Mouse (Mus musculus): ENCODE measurements at regions not wholly inside any gene's neighbourhood (a gene's known extent, or its start where the extent isn't known, plus 50 kb on each side); places are given as distances from the start of the nearest gene placed in this dataset.

DNA sequence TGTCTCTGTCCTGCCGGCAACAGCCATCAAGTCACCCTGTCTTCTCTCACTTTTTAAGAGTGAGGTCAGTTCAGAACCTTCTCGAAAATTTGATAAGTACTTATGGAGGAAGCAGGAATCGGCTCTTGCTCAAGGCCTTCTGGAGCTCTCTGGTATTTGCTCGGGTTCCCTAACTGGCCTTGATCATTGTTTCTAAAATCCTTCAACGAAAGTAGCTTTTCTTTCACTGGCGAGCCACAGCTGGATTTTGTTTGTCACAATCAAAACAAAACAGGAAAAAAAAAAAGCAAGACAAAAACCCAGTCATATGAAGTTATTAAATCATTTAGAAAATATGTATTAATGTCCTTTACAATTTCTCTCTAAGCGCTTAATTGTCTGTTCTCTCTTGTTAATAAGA, 156.6 kb upstream of the Tex13c2 start:
- WGBS (ENCODE audit: insufficient replicate concordance) = 52% methylated on average over 7 of the region's 7 CpGs
- Histone ChIP-seq H3K27me3 (ENCODE audit: control insufficient read depth, insufficient read depth, low read length) (no peaks in the 10 kb centered on the region), H3K9ac (ENCODE audit: low read depth, low read length) (no peak overlapping the region), H3K4me3 (ENCODE audit: low read depth, low read length) (no peak overlapping the region), H3K9me3 (replicated peaks; ENCODE audit: control insufficient read depth, low read length) (no peaks in the 10 kb centered on the region), H3K4me1 (ENCODE audit: control insufficient read depth, insufficient read depth, low read length) (no peaks in the 10 kb centered on the region), H3K4me2 (no peak overlapping the region), H3K36me3 (ENCODE audit: control insufficient read depth, insufficient read depth, low read length) (no peaks in the 10 kb centered on the region), H3K27ac (ENCODE audit: low read depth, low read length) (peak overlapping the region; percentile 41; the same call in 1 of the 2 replicates)
- ATAC-seq (replicated peaks; ENCODE audit: insufficient number of reproducible peaks, low FRiP score, low TSS enrichment) = no peak

DNA sequence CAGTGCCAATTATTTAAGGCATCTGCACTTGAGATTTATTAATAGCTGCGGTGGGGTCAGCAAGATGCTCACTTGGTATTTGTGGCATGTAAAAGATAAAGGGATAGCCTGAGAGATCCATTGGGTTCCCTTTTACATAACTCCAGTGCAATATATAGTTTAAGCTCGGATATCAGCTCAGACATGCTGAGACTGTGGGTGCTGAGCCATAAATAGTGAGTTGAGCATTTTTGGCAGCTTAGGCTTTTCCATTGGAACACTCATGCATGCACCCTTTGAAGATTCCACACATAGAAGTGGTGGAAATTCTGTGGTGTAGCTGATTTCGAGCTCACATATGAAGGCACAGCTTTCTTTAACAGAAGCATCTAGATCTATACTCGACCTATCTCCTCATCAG, 155.9 kb upstream of the Tex13c2 start:
- Histone ChIP-seq H3K4me3 (ENCODE audit: low read depth, low read length) (no peak overlapping the region), H3K27ac (ENCODE audit: low read depth, low read length) (no peak overlapping the region), H3K36me3 (ENCODE audit: control insufficient read depth, insufficient read depth, low read length) (no peaks in the 10 kb centered on the region), H3K4me2 (no peak overlapping the region), H3K4me1 (ENCODE audit: control insufficient read depth, insufficient read depth, low read length) (no peaks in the 10 kb centered on the region), H3K9me3 (replicated peaks; ENCODE audit: control insufficient read depth, low read length) (no peaks in the 10 kb centered on the region), H3K9ac (ENCODE audit: low read depth, low read length) (no peak overlapping the region), H3K27me3 (ENCODE audit: control insufficient read depth, insufficient read depth, low read length) (no peaks in the 10 kb centered on the region)
- ATAC-seq (replicated peaks; ENCODE audit: insufficient number of reproducible peaks, low FRiP score, low TSS enrichment) = no peak
- 45% methylated on average over 4 of the region's 4 CpGs for WGBS (ENCODE audit: insufficient replicate concordance)

DNA sequence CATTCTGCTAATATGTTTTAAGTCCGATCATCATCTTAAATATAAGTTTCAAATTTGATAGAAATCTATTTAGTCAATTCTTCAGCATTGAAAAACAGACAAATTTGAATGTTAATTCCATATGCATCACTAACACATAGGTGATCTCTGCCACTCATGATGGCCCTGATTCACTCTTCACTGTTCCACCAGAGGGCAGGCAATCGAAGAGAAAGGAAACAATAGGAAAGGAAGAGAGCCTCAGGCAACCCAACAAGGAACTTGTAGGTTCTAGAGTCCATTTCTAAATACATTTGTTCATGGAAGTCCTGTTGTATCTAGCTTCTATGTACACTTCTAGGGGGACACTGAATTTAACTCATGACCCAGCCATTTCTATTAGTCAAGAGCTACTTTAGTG, 154.7 kb upstream of the Tex13c2 start:
- Histone ChIP-seq H3K4me2 (no peak overlapping the region), H3K27ac (ENCODE audit: low read depth, low read length) (no peak overlapping the region), H3K9ac (ENCODE audit: low read depth, low read length) (no peak overlapping the region), H3K4me1 (ENCODE audit: control insufficient read depth, insufficient read depth, low read length) (no peaks in the 10 kb centered on the region), H3K27me3 (ENCODE audit: control insufficient read depth, insufficient read depth, low read length) (no peaks in the 10 kb centered on the region), H3K36me3 (ENCODE audit: control insufficient read depth, insufficient read depth, low read length) (no peaks in the 10 kb centered on the region), H3K9me3 (replicated peaks; ENCODE audit: control insufficient read depth, low read length) (no peaks in the 10 kb centered on the region), H3K4me3 (ENCODE audit: low read depth, low read length) (no peak overlapping the region)
- no peak for ATAC-seq (replicated peaks; ENCODE audit: insufficient number of reproducible peaks, low FRiP score, low TSS enrichment)
- 74% methylated on average over 2 of the region's 2 CpGs for WGBS (ENCODE audit: insufficient replicate concordance)

DNA sequence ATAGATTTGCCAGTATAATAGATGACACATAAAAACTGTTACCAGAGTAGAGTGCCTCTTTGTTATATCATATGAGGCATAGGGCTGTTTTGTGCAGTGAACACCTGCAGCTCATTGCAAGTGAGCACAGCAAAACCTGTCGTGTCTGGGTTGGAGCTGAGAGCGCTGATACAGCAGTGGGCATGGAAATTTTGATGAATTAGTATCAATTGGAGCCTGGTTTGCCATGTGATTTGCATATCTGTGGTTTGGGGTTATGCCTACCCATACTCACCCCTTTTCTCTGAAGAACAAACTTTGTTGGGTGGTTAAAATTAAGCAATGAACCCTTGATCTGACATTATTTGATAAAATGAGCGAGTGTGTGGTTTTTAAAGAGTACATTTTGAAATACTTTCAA, 152.7 kb upstream of the Tex13c2 start:
- no peak overlapping the region for H3K9ac ChIP-seq (ENCODE audit: low read depth, low read length)
- 81% methylated on average over 3 of the region's 3 CpGs for WGBS (ENCODE audit: insufficient replicate concordance)

DNA sequence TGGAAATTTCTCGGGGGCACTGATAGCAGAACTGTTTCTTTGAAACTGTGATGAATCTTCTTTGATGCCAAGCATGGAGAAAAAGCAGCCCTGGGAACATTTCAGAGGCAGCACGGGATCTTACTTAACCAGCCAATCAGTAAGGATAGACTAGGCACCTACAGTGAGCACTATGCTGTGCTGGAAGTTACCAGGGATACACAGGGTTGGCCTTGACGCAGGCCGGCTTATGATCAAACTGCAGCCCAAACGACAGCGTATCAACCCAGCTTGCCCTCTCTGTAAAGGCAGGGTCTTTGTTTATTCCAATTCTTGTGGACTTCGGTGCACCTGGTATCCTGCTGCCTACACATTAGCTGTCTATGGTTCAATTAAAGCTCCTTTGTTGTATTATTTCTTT, 147.1 kb upstream of the Tex13c2 start:
- Histone ChIP-seq H3K27me3 (ENCODE audit: control insufficient read depth, insufficient read depth, low read length) (no peaks in the 10 kb centered on the region), H3K9me3 (replicated peaks; ENCODE audit: control insufficient read depth, low read length) (no peaks in the 10 kb centered on the region), H3K9ac (ENCODE audit: low read depth, low read length) (no peak overlapping the region), H3K27ac (ENCODE audit: low read depth, low read length) (no peak overlapping the region), H3K36me3 (ENCODE audit: control insufficient read depth, insufficient read depth, low read length) (no peaks in the 10 kb centered on the region), H3K4me1 (ENCODE audit: control insufficient read depth, insufficient read depth, low read length) (no peaks in the 10 kb centered on the region), H3K4me2 (no peak overlapping the region), H3K4me3 (ENCODE audit: low read depth, low read length) (no peak overlapping the region)
- 54% methylated on average over 7 of the region's 7 CpGs for WGBS (ENCODE audit: insufficient replicate concordance)
- ATAC-seq (replicated peaks; ENCODE audit: insufficient number of reproducible peaks, low FRiP score, low TSS enrichment) = no peak

More for the DNA sequence above, 152.7 kb upstream of the Tex13c2 start:
- Histone ChIP-seq H3K4me3 (ENCODE audit: low read depth, low read length) (no peak overlapping the region), H3K36me3 (ENCODE audit: control insufficient read depth, insufficient read depth, low read length) (no peaks in the 10 kb centered on the region), H3K27me3 (ENCODE audit: control insufficient read depth, insufficient read depth, low read length) (no peaks in the 10 kb centered on the region), H3K4me1 (ENCODE audit: control insufficient read depth, insufficient read depth, low read length) (no peaks in the 10 kb centered on the region), H3K9me3 (replicated peaks; ENCODE audit: control insufficient read depth, low read length) (no peaks in the 10 kb centered on the region), H3K27ac (ENCODE audit: low read depth, low read length) (no peak overlapping the region), H3K4me2 (no peak overlapping the region)
- ATAC-seq (replicated peaks; ENCODE audit: insufficient number of reproducible peaks, low FRiP score, low TSS enrichment) = no peak

DNA sequence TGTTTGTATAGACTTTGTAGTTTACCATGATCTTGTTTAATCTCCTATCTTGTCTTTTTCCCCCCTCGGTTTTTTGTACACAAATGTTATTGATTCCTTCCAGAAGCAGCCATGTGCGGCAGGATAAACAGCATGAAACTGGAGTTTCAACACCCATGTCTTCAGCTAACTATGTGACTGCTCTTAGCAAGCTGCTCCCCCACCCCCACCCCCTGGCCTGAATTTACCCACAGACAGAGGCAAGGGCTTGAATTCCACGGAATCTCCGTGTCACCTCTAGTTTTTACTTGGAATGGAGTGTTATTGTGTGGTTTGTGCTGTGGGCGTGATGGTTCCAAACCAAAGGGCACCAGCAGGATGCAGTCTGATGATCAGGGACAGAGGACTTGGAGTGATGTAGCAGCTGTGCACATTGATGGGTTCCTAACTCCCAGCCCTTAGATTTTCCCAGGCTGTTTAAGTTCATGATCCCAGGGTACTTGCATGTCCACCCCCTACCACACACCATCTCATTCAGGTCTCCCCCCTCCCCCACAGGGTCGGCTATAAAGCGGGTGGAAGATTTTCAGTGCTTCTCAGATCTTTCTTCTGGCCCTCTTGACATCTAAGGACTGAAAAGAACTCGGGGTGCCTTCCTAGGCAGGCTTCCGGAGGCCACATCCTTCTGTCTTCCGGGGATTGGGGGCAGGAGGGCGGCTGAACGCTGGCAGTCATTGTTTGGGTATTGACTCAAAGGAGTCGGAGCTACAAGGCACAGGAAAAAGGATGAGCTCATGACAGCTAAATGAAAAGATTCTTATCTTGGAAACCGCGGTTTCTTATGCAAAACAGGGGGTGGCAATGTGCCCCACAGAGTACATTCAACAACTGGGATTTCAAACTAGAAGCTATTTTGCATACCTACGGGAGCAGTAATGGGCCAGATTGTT, 146.3 kb upstream of the Tex13c2 start:
- ATAC-seq (replicated peaks; ENCODE audit: insufficient number of reproducible peaks, low FRiP score, low TSS enrichment) = no peak
- peak overlapping the region; percentile 34 for H3K4me2 ChIP-seq
- H3K27ac ChIP-seq (ENCODE audit: low read depth, low read length) = no peak overlapping the region
- H3K36me3 ChIP-seq (ENCODE audit: control insufficient read depth, insufficient read depth, low read length) = no peaks in the 10 kb centered on the region
- no peaks in the 10 kb centered on the region for H3K27me3 ChIP-seq (ENCODE audit: control insufficient read depth, insufficient read depth, low read length)
- no peaks in the 10 kb centered on the region for H3K4me1 ChIP-seq (ENCODE audit: control insufficient read depth, insufficient read depth, low read length)
- no peak overlapping the region for H3K9ac ChIP-seq (ENCODE audit: low read depth, low read length)
- 24% methylated on average over 16 of the region's 16 CpGs for WGBS (ENCODE audit: insufficient replicate concordance)
- H3K4me3 ChIP-seq (ENCODE audit: low read depth, low read length) = no peak overlapping the region
- no peaks in the 10 kb centered on the region for H3K9me3 ChIP-seq (replicated peaks; ENCODE audit: control insufficient read depth, low read length)

DNA sequence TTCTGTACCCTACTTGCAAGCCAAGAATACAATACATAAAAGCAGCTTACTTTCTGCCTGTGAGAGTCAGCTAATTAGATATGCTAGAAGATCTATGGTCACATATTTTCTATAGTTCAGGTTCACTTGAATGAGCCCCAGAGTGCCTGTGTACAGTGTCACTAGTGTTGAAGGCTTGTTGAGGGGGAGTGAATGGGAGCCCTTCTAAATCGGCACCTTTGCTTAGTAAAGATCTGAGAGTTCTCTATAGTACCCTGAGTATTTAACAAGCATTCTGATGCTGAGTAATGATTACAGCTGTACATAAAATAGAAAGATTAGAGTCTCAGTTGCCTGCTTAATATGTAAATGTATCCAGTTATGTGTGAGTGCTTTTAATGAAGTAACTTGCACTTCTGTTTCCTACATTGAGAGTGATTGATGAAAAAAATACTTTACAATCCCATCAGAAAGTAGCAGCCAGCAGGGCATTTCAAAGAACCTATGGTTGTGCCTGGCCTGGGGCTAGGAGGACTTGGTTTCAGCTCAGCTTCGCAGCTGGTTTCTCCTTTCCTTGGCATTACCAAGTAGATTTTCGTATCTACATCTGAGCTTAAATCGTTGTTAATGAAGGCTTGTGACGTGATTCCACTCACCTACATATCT, 136.8 kb upstream of the Tex13c2 start:
- Histone ChIP-seq H3K27me3 (ENCODE audit: control insufficient read depth, insufficient read depth, low read length) (no peaks in the 10 kb centered on the region), H3K27ac (ENCODE audit: low read depth, low read length) (no peak overlapping the region), H3K4me1 (ENCODE audit: control insufficient read depth, insufficient read depth, low read length) (no peaks in the 10 kb centered on the region), H3K36me3 (ENCODE audit: control insufficient read depth, insufficient read depth, low read length) (no peaks in the 10 kb centered on the region), H3K9ac (ENCODE audit: low read depth, low read length) (no peak overlapping the region), H3K9me3 (replicated peaks; ENCODE audit: control insufficient read depth, low read length) (no peaks in the 10 kb centered on the region), H3K4me3 (ENCODE audit: low read depth, low read length) (no peak overlapping the region), H3K4me2 (no peak overlapping the region)
- 67% methylated on average over 5 of the region's 5 CpGs for WGBS (ENCODE audit: insufficient replicate concordance)
- no peak for ATAC-seq (replicated peaks; ENCODE audit: insufficient number of reproducible peaks, low FRiP score, low TSS enrichment)

DNA sequence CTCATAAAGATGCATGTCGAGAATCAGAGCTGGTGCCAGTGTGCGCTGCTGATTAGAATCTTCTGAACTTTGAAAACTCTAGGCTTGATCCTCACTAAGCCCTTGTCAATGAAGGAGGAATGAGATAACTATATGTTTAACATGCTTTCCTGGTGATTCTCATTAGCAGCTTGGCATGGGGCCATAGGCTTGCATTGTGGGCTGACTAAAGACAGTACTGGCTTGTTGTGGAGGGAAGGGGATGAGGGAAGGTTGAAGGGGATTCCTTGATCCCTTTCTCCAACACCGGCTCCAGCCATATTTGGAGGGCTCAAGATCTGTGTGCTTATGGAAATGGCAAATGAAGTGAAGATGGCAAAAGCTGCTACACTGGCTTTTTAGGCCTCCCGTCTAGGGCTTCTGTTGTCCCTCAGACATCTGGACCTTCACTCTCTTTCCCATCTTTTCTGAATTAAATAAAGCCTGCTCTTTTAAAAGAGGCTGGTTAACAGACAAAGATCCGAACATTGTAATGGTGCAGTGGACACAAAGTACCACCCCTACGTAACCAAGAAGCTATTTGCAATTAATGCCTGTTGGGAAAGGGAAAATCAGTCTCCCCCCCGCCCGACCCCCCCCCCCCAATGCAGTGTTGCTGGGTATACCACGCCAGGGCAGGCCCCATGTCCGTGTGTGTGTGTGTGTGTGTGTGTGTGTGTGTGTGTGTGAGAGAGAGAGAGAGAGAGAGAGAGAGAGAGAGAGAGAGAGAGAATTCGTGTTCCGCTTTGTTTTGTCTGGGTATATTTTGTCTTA, 129.9 kb upstream of the Tex13c2 start:
- no peaks in the 10 kb centered on the region for H3K36me3 ChIP-seq (ENCODE audit: control insufficient read depth, insufficient read depth, low read length)
- H3K4me1 ChIP-seq (ENCODE audit: control insufficient read depth, insufficient read depth, low read length) = no peaks in the 10 kb centered on the region
- no peaks in the 10 kb centered on the region for H3K9me3 ChIP-seq (replicated peaks; ENCODE audit: control insufficient read depth, low read length)
- peak overlapping the region; percentile 56 for H3K4me2 ChIP-seq
- H3K27ac ChIP-seq (ENCODE audit: low read depth, low read length) = no peak overlapping the region
- H3K4me3 ChIP-seq (ENCODE audit: low read depth, low read length) = no peak overlapping the region; the same call in 1 of the 2 replicates
- WGBS (ENCODE audit: insufficient replicate concordance) = 32% methylated on average over 12 of the region's 12 CpGs
- 0 out of 2 replicates have a peak overlapping the region, but pooled peaks have one; percentile 3 for H3K9ac ChIP-seq (ENCODE audit: low read depth, low read length)
- no peak for ATAC-seq (replicated peaks; ENCODE audit: insufficient number of reproducible peaks, low FRiP score, low TSS enrichment)
- no peaks in the 10 kb centered on the region for H3K27me3 ChIP-seq (ENCODE audit: control insufficient read depth, insufficient read depth, low read length)
